Mouse (Mus musculus): ENCODE data around the gene Lgi4. TPM values are rescaled to one million over a fixed set of nuclear protein-coding genes. Genes with fewer than 3 reads are reported as not detected.

Gene Lgi4
- 35.6 and 37.5 TPM in 2 replicates for polyA plus RNA-seq (2012; rRNA removed)

DNA sequence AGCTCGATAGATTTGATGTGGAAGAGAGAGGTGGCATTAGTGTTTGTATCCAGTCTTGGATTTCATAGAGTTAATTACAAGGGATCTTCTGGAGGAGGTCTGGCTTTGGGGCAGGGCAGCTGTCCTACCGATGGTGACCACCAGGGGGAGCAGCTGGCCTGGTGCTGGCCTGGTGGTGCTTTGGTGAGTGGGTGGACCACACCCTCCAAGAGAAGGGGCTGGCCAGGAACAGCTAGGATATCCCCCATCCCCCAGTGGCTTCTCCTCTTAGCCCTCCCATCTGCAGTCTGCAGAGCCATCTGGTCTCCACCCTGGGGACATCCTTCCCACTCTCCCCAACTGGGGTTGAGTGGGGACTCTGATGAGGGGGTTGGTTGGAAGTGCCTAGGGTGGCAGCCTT lies at the start of gene Lgi4:
Lgi4 (plus strand) TSS at position 235 of the 400 bp plus-strand sequence.
- Histone ChIP-seq H3K27ac (ENCODE audit: insufficient read depth, low read length) (0 out of 2 replicates have a peak within 1 kb of the TSS, but pooled peaks have one; percentile 1), H3K4me3 (ENCODE audit: insufficient read depth, low read length) (no peak within 1 kb of the TSS), H3K4me1 (ENCODE audit: control insufficient read depth, insufficient read depth, low read length) (0 out of 2 replicates have a peak, but pooled peaks cover 2% of the 10 kb centered on the region)

DNA sequence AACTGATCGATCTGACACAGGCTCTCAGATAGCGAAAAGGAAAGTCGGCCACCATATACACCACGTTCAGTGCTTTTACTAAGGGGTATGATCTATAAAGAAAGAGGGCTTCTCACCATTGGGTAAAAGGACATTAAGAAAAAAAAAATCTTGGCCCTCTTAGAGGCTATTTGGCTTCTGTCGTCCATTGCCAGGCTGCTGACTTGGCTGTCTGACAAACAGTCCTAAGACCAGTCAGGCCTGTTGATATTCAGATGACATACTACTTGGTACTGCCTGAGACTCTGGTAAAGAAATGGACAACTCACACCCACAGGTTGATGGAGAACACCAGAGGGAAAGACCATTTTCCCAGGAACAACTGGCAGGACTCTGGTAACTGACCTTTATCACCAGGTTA lies 46.2 kb upstream of the Lgi4 start:
- no peak for TF ChIP-seq POLR2A (IDR thresholded peaks at IDR 0.05; ENCODE audit: extremely low read depth, insufficient read depth, low read length)
- TF ChIP-seq CTCF (IDR thresholded peaks at IDR 0.05; ENCODE audit: extremely low read depth, insufficient read depth, low read length) = no peak
- no peak overlapping the region for H3K27ac ChIP-seq (ENCODE audit: insufficient read depth, low read length)
- H3K4me1 ChIP-seq (ENCODE audit: control insufficient read depth, insufficient read depth, low read length) = peaks cover 2% of the 10 kb centered on the region; the same call in 1 of the 2 replicates
- H3K4me3 ChIP-seq (ENCODE audit: insufficient read depth, low read length) = no peak overlapping the region

More for the DNA sequence above, at the start of gene Lgi4:
- TF ChIP-seq CTCF (IDR thresholded peaks at IDR 0.05; ENCODE audit: extremely low read depth, insufficient read depth, low read length) = peak; percentile 81
- no peak for TF ChIP-seq POLR2A (IDR thresholded peaks at IDR 0.05; ENCODE audit: extremely low read depth, insufficient read depth, low read length)

DNA sequence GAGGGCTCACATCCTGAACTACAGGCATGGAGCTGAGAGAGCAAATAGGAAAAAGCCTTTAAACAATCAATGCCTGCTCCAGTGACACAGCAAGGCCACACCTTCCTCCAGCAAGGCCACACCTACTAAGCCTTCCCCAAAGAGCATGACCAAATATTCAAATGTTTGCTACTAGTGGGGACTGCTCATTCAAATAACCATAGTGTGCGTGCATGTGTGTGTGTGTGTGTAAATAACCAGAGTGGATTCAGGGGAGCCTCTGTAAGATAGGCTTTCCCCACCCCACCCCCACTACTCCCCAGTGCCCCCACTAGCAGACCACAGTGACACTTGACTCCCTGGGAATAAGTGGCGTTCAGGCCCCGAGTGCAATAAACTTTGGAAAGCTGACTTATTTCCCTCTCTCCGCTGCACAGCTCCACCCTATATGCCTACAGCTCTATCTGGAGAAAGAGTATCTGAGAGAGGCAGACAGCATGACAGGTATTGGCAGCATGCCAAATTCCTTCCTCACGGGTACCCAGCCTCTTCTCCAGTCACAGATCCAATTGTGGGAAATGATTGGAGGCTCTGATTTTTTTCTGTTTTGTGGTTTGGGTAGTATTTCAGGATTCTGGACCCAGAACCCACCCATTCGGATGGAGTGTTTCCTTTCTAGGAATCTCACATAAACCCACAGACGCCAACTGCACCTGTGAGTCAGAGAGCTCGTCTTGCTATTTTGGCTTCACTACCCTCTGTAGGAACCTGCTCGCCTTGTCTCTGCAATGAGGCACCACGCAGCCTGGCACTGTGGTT lies 41.8 kb upstream of the Lgi4 start:
- H3K4me3 ChIP-seq (ENCODE audit: insufficient read depth, low read length) = no peak overlapping the region
- peaks cover 2% of the 10 kb centered on the region; the same call in 1 of the 2 replicates for H3K4me1 ChIP-seq (ENCODE audit: control insufficient read depth, insufficient read depth, low read length)
- H3K27ac ChIP-seq (ENCODE audit: insufficient read depth, low read length) = no peak overlapping the region
- no peak for TF ChIP-seq CTCF (IDR thresholded peaks at IDR 0.05; ENCODE audit: extremely low read depth, insufficient read depth, low read length)

DNA sequence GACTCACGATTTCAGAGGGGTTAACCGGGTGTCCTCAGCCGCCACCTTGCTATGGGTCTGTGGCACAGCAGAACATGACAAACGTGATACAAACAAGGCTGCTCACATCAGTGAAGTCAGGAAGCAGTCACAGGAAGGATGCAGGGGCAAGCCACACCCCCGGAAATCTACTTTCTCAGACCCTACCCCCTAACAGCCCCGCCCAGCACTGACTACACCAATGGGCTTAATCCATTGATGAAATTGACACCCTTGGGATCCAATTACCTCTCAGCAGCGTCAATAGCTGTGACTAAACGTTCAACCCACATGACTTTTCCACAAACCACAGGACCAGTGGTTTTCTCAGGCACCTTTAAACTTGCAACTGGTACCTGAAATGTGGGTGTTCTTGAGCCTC lies 30.5 kb upstream of the Lgi4 start:
- H3K4me1 ChIP-seq (ENCODE audit: control insufficient read depth, insufficient read depth, low read length) = no peaks in the 10 kb centered on the region
- no peak overlapping the region for H3K27ac ChIP-seq (ENCODE audit: insufficient read depth, low read length)
- no peak overlapping the region for H3K4me3 ChIP-seq (ENCODE audit: insufficient read depth, low read length)
- TF ChIP-seq CTCF (IDR thresholded peaks at IDR 0.05; ENCODE audit: extremely low read depth, insufficient read depth, low read length) = no peak
- TF ChIP-seq POLR2A (IDR thresholded peaks at IDR 0.05; ENCODE audit: extremely low read depth, insufficient read depth, low read length) = no peak

DNA sequence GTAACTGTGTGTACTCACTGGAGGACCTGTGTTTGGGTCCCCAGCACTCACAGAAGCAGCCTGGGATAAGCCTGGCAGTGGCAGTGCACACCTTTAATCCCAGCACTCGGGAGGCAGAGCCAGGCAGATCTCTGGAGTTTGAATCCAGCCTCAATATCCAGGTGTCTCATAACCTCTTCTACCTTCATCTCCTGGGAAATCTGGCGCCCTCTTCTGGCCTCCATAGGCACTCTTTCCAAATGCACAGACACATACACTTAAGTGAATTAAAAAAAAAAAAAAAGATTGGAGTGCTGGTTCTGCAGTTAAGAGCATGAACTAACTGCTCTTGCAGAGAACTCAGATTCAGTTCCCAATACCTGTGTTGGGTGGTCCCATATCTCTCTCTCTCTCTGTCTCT lies 28.4 kb upstream of the Lgi4 start:
- Histone ChIP-seq H3K4me1 (ENCODE audit: control insufficient read depth, insufficient read depth, low read length) (no peaks in the 10 kb centered on the region), H3K4me3 (ENCODE audit: insufficient read depth, low read length) (no peak overlapping the region), H3K27ac (ENCODE audit: insufficient read depth, low read length) (no peak overlapping the region)
- no peak for TF ChIP-seq POLR2A (IDR thresholded peaks at IDR 0.05; ENCODE audit: extremely low read depth, insufficient read depth, low read length)
- no peak for TF ChIP-seq CTCF (IDR thresholded peaks at IDR 0.05; ENCODE audit: extremely low read depth, insufficient read depth, low read length)

DNA sequence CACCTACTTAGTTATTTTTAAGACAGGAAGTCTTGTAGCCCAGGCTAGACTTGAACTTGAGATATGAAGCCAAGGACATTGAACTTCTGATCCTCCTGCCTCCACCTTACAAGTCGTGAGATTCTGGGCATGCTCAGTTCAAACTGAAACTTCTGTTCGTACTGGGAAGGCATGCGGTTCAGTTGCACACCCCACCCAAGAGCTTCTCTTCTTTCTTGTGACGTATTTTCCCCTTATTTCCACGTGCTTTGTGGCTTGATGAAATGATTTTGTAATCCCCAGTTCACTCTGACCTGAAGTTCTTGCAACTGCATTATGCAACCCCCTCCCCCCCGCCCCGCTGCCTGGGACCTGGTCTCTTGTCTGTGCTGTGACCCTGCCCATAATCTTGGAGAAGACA lies 27.4 kb upstream of the Lgi4 start:
- H3K4me1 ChIP-seq (ENCODE audit: control insufficient read depth, insufficient read depth, low read length) = no peaks in the 10 kb centered on the region
- H3K4me3 ChIP-seq (ENCODE audit: insufficient read depth, low read length) = no peak overlapping the region
- TF ChIP-seq CTCF (IDR thresholded peaks at IDR 0.05; ENCODE audit: extremely low read depth, insufficient read depth, low read length) = no peak
- no peak overlapping the region for H3K27ac ChIP-seq (ENCODE audit: insufficient read depth, low read length)

DNA sequence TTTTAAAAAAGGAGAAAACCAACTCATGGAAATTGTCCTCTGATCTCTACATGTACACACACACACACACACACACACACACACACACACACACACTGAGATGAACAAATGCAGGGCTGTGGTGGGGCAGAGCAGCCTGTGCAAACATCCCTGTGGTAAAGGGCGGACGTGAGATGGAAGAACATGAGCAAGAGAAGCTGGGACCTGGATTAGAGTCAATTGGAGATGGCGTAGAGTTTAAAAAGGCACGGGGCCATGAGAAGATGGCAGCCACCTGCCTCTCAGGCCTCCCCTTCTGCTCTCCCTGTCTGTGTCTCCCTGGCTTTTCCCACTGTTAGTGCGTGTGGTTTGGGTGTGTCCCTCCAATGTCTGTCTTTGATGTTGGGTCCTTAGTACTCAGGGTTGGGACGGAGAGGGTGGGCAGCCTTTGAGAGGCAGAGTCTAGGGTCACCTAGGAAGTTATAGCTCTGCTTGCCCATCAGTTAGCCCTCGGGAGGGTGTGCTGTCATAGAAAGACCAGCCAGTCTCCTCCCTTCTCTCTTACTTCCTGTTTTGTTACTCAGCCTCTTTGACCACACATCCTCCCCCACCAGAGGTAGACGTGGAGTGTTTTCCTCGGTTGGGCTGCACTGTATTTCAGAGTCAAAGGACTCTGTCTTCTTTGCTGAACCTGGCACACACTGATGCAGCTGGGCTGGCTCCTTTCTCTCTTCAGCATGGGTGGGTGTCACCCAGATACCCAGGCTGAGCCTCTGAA lies 25.6 kb upstream of the Lgi4 start:
- no peak for TF ChIP-seq CTCF (IDR thresholded peaks at IDR 0.05; ENCODE audit: extremely low read depth, insufficient read depth, low read length)
- TF ChIP-seq POLR2A (IDR thresholded peaks at IDR 0.05; ENCODE audit: extremely low read depth, insufficient read depth, low read length) = no peak
- Histone ChIP-seq H3K4me3 (ENCODE audit: insufficient read depth, low read length) (no peak overlapping the region), H3K27ac (ENCODE audit: insufficient read depth, low read length) (no peak overlapping the region), H3K4me1 (ENCODE audit: control insufficient read depth, insufficient read depth, low read length) (no peaks in the 10 kb centered on the region)

DNA sequence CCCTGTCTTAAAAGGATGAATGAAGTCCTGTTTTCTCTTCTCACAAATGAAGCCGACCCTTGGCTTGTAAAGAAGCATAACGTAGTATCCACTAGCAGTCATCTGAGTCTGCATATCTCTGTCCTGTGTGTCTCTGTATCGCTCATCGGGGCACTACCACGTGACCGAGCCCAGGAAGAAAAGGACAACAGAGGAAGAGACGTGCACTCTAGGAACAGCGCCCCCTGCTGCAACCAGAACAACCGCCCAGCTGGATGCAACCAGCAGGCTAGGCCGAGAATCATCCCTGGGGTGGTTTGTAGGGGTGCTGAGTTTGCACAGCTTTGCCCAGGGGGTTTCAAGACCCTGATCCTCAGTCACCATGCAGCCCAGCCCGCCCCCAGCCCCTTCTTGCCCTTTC lies 24.4 kb upstream of the Lgi4 start:
- no peak overlapping the region for H3K27ac ChIP-seq (ENCODE audit: insufficient read depth, low read length)
- TF ChIP-seq CTCF (IDR thresholded peaks at IDR 0.05; ENCODE audit: extremely low read depth, insufficient read depth, low read length) = 0 out of 2 replicates have a peak, but pooled peaks have one; percentile 19
- TF ChIP-seq POLR2A (IDR thresholded peaks at IDR 0.05; ENCODE audit: extremely low read depth, insufficient read depth, low read length) = no peak
- H3K4me1 ChIP-seq (ENCODE audit: control insufficient read depth, insufficient read depth, low read length) = no peaks in the 10 kb centered on the region
- H3K4me3 ChIP-seq (ENCODE audit: insufficient read depth, low read length) = no peak overlapping the region

DNA sequence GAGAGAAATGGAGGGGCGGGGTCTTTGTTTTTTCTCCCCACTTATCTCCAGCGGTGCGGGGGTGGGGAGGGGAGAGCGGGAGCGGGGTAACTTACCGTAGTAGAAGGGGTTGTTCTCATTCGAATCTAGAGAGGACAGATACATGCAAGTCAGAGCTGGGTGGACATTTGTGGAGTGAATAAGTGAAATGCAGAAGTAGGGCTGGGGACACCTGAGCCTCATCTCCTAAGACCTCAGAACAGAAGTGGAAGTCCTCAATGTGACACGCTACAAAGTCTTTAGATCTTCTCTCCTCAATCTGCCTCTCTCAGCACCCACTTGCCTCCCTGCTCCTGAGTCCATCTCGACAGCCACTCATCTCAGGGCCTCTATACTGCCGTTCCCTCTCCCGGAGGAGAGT lies 23.9 kb upstream of the Lgi4 start:
- Histone ChIP-seq H3K27ac (ENCODE audit: insufficient read depth, low read length) (no peak overlapping the region), H3K4me3 (ENCODE audit: insufficient read depth, low read length) (no peak overlapping the region), H3K4me1 (ENCODE audit: control insufficient read depth, insufficient read depth, low read length) (no peaks in the 10 kb centered on the region)
- TF ChIP-seq POLR2A (IDR thresholded peaks at IDR 0.05; ENCODE audit: extremely low read depth, insufficient read depth, low read length) (no peak), CTCF (IDR thresholded peaks at IDR 0.05; ENCODE audit: extremely low read depth, insufficient read depth, low read length) (no peak)

DNA sequence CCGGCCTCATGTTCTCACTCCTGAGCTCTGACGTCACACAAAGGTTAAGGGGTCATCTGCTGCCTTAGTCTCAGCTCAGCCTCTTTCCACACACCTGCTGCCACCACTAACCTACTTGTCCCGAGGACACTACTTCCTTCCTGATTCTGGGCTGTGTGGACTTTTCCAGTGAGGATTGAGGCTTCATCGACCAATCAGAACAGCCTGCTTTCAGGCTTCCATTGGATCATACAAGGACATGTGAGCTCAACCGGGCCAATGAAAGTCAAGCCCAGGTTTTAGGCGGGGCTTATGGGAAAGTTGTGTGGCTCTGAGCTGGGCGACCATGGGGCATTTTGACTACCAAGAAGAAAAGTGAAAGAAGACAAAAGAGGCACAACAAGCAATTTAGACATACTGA lies 22.2 kb upstream of the Lgi4 start:
- H3K4me3 ChIP-seq (ENCODE audit: insufficient read depth, low read length) = no peak overlapping the region
- no peaks in the 10 kb centered on the region for H3K4me1 ChIP-seq (ENCODE audit: control insufficient read depth, insufficient read depth, low read length)
- no peak for TF ChIP-seq CTCF (IDR thresholded peaks at IDR 0.05; ENCODE audit: extremely low read depth, insufficient read depth, low read length)
- no peak for TF ChIP-seq POLR2A (IDR thresholded peaks at IDR 0.05; ENCODE audit: extremely low read depth, insufficient read depth, low read length)
- no peak overlapping the region for H3K27ac ChIP-seq (ENCODE audit: insufficient read depth, low read length)
